Mouse (Mus musculus) kidney, adult 11 months (tissue): ENCODE measurements at regions not wholly inside any gene's neighbourhood (a gene's known extent, or its start where the extent isn't known, plus 50 kb on each side); places are given as distances from the start of the nearest gene placed in this dataset.

Experiments
- DNase-seq: peaks from one replicate; pipeline ENCODE4 v3.0.0; 2022

GRCm38 (mm10) chr11:112649298-112649697 lies 132.7 kb upstream of the Sox9 start:
- DNase-seq: no peak

DNA sequence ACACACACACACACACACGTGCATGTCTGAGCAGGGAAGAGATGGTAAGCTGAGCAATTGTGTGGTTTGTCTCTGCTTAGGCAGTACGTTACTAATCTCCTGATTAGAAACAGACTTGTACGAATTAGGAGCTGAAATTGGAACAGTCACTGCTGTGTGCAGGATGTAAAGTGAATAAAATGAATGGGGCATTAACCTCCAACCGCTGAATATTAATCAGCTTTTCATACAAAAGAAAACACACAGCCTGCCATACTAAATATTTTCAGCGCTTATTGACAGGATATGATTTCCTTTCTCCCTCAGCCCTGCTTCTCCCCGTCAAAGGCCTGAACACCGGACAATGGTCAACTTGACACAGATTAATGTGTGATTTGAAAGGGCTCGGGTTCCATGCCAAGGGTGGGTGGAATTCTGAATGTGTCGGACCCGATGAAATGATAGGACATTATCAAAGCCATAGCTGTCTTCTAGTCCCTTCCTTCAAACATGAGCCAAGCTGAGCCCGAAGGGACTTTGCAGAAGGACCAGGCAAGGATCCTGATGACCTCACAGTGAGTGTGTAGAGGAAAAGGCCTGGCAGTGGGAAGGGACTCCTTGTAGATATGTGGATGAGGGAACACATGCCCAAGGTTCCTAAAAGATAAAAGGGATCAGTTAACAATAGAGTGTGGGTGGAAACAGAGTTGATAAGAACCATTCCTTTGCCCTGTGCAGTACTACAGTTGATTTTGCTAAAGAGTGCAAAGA lies 124.4 kb upstream of the Sox9 start:
- DNase-seq: no peak

DNA sequence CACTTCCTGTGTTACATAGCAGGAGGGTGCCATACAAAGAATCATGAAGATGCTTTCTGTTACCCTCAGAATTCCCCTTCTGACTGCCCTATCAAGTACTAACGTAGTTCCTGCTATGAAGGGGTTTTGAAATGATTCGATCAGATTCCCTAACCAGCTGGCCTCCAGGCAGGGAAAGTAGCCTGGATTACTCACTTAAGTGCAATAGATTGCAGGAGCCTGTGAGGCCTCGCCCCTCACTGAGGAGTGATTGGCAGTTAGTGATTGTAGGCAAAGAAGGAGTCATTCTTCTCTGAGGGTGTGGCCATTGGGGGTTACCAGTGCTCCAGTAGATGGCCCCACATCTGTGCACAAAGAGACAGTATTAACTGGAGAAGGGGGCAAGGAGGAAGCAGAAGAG lies 122.1 kb upstream of the Sox9 start:
- no peak for DNase-seq

DNA sequence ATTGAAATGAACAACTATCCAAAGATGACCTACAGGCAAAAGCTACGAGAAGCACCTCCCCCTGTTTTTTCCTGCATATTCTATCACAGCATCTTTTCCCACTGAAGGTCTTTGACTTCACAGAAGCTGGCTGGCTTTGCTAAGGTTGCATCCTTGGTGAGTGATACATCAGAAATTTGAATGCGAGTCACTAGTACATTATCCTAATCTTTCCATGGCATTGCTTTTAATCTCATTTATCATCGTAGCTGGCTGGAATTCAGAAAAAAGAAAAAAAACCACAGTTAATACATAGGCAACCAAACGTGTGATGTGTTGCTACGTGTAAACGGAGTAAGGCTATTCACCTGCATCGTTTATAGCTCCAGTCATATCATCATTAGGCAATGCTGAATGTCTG lies 120.6 kb upstream of the Sox9 start:
- DNase-seq: no peak

- DNase-seq: no peak
Measured at GRCm38 (mm10) chr11:112667311-112667710, 114.7 kb upstream of the Sox9 start.

- no peak for DNase-seq
Measured at GRCm38 (mm10) chr11:112672086-112672485, 109.9 kb upstream of the Sox9 start.

DNA sequence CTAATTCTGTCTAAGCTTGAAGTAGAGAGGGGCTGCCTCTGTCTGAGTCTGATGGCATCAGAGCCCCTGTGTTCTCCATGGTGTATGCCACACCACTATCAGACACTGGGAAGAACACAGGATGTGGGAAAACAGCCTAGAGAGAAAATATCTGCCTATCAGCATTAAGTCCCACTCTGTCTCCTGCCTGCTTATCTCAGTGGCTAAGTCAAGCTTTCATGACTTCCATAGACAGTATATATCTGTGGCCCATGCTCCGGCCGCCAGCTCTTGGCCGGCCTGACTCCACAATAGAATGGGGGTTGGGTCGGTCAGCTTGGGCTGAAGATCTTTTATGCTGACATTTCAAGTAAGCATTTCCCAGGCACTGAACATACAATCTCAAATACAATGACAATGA lies 92.0 kb upstream of the Sox9 start:
- DNase-seq: no peak

DNA sequence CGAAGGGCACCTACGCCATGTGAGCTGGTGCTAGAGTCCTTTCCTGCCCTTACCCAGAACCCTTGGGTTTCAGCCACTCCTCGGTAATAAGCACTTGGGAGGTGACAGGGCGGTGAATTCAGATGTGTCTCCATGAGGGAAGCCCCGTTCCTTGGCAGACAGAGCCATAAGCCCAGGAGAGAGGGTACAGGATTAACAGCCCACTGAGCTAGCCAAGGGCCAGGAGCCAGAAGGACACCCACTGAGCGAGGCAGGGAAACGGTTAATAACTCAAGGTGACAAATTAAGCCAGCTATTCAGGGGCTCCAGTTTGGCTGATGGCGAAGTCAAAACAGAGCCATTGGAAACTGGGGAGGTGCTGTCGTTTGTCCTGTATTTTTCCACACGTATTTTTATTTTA lies 75.9 kb upstream of the Sox9 start:
- DNase-seq: no peak

GRCm38 (mm10) chr11:112708119-112708730 lies 73.8 kb upstream of the Sox9 start:
- DNase-seq: no peak

DNA sequence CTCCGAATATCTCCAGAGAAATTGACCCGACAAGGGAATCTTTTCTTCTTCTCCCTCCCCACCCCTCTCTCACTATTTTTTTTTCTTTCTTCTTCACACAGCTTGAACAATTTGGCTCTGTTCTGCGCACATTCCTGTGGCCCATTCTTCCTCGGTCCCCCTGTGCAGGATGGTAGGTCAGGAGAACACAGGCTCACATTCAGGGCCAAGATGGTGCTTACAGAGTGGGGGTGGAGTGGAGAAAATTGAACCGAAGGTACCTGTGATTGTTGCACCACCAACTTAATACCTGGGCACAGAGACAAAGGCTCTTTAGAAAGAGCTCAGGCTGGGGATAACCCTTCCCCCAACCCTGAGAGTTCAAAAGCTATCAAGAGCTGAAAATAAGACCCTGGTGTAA lies 70.4 kb upstream of the Sox9 start:
- no peak for DNase-seq

DNA sequence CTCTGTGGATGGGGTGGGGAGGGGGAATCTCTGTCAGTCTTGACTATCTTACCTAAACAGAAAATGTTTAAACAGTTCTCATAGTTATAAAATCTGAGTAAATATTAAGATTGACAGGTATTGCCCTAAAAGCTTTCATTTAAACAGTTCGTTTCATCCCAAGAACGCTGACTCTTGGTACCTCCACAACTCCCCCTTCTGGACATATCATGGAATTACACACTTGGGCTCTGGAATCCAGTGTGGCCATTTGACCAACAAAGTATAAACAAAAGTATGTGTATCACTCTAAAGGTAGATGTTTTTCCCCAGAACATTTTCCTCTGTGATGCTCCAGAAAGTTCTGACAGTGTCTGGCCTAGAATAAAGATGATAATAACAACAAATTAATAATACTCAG lies 63.5 kb upstream of the Sox9 start:
- DNase-seq: no peak

GRCm38 (mm10) chr11:112720652-112721051 lies 61.4 kb upstream of the Sox9 start:
- DNase-seq: no peak

GRCm38 (mm10) chr11:112722936-112723335 lies 59.1 kb upstream of the Sox9 start:
- no peak for DNase-seq

- no peak for DNase-seq
Measured at GRCm38 (mm10) chr11:112728154-112728952, 53.7 kb upstream of the Sox9 start.
